ENCODE assay signal across 9 mouse cellular contexts in the genomic region with DNA sequence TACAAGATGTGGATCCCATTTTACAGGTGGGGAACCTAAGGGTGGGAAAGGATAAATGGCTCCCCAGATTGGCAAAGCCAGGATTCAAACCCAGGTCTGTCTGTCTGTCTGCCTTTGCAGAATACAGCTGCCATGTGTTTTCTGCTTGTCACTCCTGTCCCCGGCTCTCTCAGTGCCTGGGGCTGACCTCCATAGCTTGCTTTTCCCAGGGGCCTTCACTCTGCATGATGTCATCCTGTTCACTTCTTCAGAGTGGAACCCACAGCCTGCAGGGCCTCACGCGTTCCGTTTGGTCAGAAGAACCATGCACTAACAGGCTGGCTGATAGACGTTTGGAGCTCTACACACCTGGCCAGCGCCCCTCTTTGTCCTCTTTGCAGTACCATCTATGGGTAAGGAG.
A peak's percentile ranks its signal among the peaks of the same experiment; 100 is the strongest.
DNase-seq lines count a peak whose midpoint lies in the region; ATAC-seq and TF ChIP-seq lines count a peak whose summit lies in the region.
"Had no signal": no experiment of that assay in that cellular context is flagged by ENCODE, and none has a peak within 500 bp of the region (broad histone marks: within the 10 kb centered on the region; RNA-seq: fewer than 3 reads in every experiment).

No protein-coding gene starts in this region.

- H3K4me3 ChIP-seq in heart, embryonic 10.5 days, result no peak overlapping the region
- no peak overlapping the region for H3K4me3 ChIP-seq in forebrain, embryonic 11.5 days (ENCODE audit: low read depth, low read length)
- H3K4me3 ChIP-seq in hindbrain, embryonic 10.5 days, result no peak overlapping the region
- no peak overlapping the region for H3K4me3 ChIP-seq in midbrain, postnatal 0 days (ENCODE audit: low read depth, low read length)
- H3K4me3 ChIP-seq in limb, embryonic 10.5 days, result no peak overlapping the region

- no peak for DNase-seq in heart, embryonic 10.5 days (ENCODE audit: low spot score)
- no peak for DNase-seq in heart, adult 9 months (ENCODE audit: low spot score in 2 of 2)
- DNase-seq in forebrain, embryonic 11.5 days (ENCODE audit: low spot score), result no peak
- no peak for DNase-seq in hindbrain, embryonic 10.5 days (ENCODE audit: low spot score)
- no peak for DNase-seq in midbrain, postnatal 0 days (ENCODE audit: low spot score)
- DNase-seq in kidney, adult 18-20 months, result no peak
- DNase-seq in limb, embryonic 10.5 days (ENCODE audit: low spot score), result no peak
- DNase-seq: kidney, adult 11 months had no signal

- no peaks in the 10 kb centered on the region for H3K9me3 ChIP-seq in heart, embryonic 10.5 days
- H3K9me3 ChIP-seq in forebrain, embryonic 11.5 days (ENCODE audit: control insufficient read depth, low read length), result no peaks in the 10 kb centered on the region
- H3K9me3 ChIP-seq in hindbrain, embryonic 10.5 days, result no peaks in the 10 kb centered on the region
- H3K9me3 ChIP-seq in midbrain, postnatal 0 days (ENCODE audit: low read length), result no peaks in the 10 kb centered on the region
- H3K9me3 ChIP-seq in limb, embryonic 10.5 days (replicated peaks), result no peaks in the 10 kb centered on the region

- ATAC-seq in forebrain, embryonic 11.5 days (replicated peaks; ENCODE audit: low FRiP score), result no peak
- 0 out of 2 replicates have a peak, but pooled peaks have one; percentile 1 for ATAC-seq in midbrain, postnatal 0 days (ENCODE audit: low FRiP score)
- no peak for ATAC-seq in megakaryocyte, adult 5-6 weeks (ENCODE audit: poor library complexity, severe bottlenecking)

- WGBS in heart, embryonic 10.5 days, result 55% methylated on average over 6 of the region's 6 CpGs
- WGBS in forebrain, embryonic 11.5 days, result 61% methylated on average over 6 of the region's 6 CpGs
- 50% methylated on average over 6 of the region's 6 CpGs for WGBS in hindbrain, embryonic 10.5 days
- 40% methylated on average over 6 of the region's 6 CpGs for WGBS in midbrain, postnatal 0 days
- WGBS in limb, embryonic 10.5 days, result 80% methylated on average over 6 of the region's 6 CpGs

- H3K4me2 ChIP-seq in forebrain, embryonic 11.5 days (ENCODE audit: low read depth, low read length, severe bottlenecking), result no peak overlapping the region
- no peak overlapping the region for H3K4me2 ChIP-seq in midbrain, postnatal 0 days (ENCODE audit: low read depth, low read length, poor library complexity, severe bottlenecking)

- H3K36me3 ChIP-seq in heart, embryonic 10.5 days, result peaks cover 19% of the 10 kb centered on the region; the same call in 1 of the 2 replicates
- no peaks in the 10 kb centered on the region for H3K36me3 ChIP-seq in forebrain, embryonic 11.5 days (ENCODE audit: control insufficient read depth, insufficient read depth, low read length)
- no peaks in the 10 kb centered on the region for H3K36me3 ChIP-seq in hindbrain, embryonic 10.5 days
- H3K36me3 ChIP-seq in midbrain, postnatal 0 days (ENCODE audit: insufficient read depth, low read length), result no peaks in the 10 kb centered on the region
- H3K36me3 ChIP-seq in limb, embryonic 10.5 days, result no peaks in the 10 kb centered on the region

- TF ChIP-seq CTCF in midbrain, postnatal 0 days (IDR thresholded peaks at IDR 0.05), result no peak

- H3K9ac ChIP-seq in forebrain, embryonic 11.5 days (ENCODE audit: low read length), result no peak overlapping the region
- no peak overlapping the region for H3K9ac ChIP-seq in midbrain, postnatal 0 days (replicated peaks; ENCODE audit: low read length, poor library complexity, severe bottlenecking)

- no peaks in the 10 kb centered on the region for H3K27me3 ChIP-seq in heart, embryonic 10.5 days (ENCODE audit: insufficient read depth, poor library complexity, severe bottlenecking)
- no peaks in the 10 kb centered on the region for H3K27me3 ChIP-seq in forebrain, embryonic 11.5 days (ENCODE audit: control insufficient read depth, insufficient read depth, low read length)
- no peaks in the 10 kb centered on the region for H3K27me3 ChIP-seq in hindbrain, embryonic 10.5 days (ENCODE audit: insufficient read depth, poor library complexity, severe bottlenecking)
- no peaks in the 10 kb centered on the region for H3K27me3 ChIP-seq in midbrain, postnatal 0 days (ENCODE audit: insufficient read depth, low read length)
- no peaks in the 10 kb centered on the region for H3K27me3 ChIP-seq in limb, embryonic 10.5 days (ENCODE audit: low read depth, poor library complexity, severe bottlenecking)

- H3K4me1 ChIP-seq in heart, embryonic 10.5 days, result peaks cover 35% of the 10 kb centered on the region
- H3K4me1 ChIP-seq in forebrain, embryonic 11.5 days (replicated peaks; ENCODE audit: control insufficient read depth, insufficient read depth, low read length), result peaks cover 6% of the 10 kb centered on the region; the same call in 1 of the 2 replicates
- peaks cover 47% of the 10 kb centered on the region for H3K4me1 ChIP-seq in hindbrain, embryonic 10.5 days (replicated peaks)
- H3K4me1 ChIP-seq in midbrain, postnatal 0 days (ENCODE audit: insufficient read depth, low read length), result peaks cover 14% of the 10 kb centered on the region
- peaks cover 12% of the 10 kb centered on the region for H3K4me1 ChIP-seq in limb, embryonic 10.5 days

- peak overlapping the region; percentile 78 for H3K27ac ChIP-seq in heart, embryonic 10.5 days
- H3K27ac ChIP-seq in forebrain, embryonic 11.5 days (ENCODE audit: low read depth, low read length), result peak overlapping the region; percentile 50; the same call in 1 of the 2 replicates
- peak overlapping the region; percentile 82 for H3K27ac ChIP-seq in hindbrain, embryonic 10.5 days
- peak overlapping the region; percentile 69 for H3K27ac ChIP-seq in midbrain, postnatal 0 days (ENCODE audit: low read depth, low read length)
- H3K27ac ChIP-seq in limb, embryonic 10.5 days, result no peak overlapping the region
